Mouse (Mus musculus) kidney, postnatal 36 days (tissue): ENCODE measurements around the gene Krt24.
"Not testable (repeated sequence)": the region's sequence is repeated elsewhere in the genome, so short reads cannot be mapped to it uniquely, and the experiment has no call there.

Source experiments
- DNase-seq, 2 experiments: peaks; one replicate each; pipeline ENCODE4 v3.0.0; 2021 to 2022; ENCODE audit warnings: mixed read lengths in 2 of 2

Gene Krt24

DNA sequence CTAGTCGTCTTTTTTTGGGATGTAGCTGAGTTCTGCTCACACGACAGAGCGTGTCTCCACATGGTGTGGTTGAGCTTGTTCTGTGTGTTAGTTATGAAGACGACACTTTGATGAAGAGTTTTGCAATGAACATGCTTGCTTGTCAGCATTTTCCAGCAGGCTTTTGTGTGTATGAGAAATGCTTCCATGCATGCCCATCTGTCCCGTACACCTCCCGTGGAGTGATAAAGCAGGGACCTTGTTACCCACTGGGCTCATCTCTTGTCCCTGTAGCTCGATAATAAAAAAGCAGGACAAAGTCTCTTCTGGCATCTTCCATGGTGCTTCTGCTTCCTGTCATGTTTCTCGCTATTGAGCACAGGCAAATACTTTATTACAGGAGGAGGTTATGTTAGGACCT, 32.4 kb downstream of the Krt24 start:
- no peak for DNase-seq

DNA sequence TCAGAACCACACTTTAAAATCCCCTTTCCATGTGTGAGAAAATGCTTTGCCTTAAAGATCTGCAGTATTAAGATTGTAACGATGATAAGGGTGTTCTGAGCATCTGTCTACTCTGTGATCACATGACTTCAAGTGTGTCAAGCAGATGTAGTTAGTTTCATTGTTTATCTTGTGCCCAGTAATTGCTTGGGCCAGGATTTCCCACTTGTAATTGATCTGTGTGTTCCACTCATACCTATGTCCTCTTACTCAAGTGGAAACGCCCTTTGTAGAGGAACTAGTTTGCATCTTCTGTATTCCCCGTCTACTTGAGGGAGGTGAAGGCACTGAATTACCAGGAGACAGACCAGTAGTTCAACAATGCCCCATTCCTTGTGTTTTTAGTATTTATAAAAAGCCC, 34.4 kb downstream of the Krt24 start:
- no peak for DNase-seq

DNA sequence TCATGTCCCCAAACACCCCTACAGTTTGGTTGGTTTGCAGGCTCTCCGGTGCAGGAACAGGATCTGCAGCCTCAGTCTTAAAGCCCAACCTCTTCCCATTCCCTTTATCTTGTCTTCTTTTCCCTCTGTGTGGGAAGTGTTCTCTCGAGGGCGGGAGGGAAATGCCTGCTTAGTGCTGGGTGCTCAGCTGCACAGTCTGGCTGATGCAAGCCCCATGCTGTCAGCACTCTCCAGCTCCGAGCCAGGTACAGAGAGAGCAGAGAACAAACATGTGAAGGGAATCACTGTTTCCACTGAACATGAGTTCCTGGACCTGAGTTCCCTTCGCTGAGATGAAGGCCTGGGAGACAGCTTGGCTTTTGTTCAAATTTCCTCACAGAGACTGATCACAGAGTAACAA, 34.8 kb downstream of the Krt24 start:
- no peak for DNase-seq

DNA sequence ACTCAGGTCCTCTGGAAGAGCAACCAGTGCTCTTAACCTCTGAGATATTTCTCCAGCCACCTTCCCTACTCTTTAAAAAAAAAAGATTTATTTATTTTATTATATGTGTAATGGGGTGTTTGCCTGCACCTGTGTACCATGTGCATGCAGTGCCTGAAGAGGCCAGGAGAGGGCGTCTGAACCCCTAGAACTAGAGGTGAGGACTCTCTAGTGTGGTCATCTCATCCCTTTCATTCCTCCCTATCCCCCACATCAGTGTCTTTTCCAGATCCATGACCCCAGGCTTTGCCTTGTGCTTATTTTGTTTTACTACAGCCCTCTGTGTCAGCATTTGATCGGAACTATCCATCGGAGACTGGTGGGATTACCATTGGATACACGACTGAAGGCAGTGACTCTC, 35.9 kb downstream of the Krt24 start:
- DNase-seq, result peak in 1 of 2 experiments; percentile 59

DNA sequence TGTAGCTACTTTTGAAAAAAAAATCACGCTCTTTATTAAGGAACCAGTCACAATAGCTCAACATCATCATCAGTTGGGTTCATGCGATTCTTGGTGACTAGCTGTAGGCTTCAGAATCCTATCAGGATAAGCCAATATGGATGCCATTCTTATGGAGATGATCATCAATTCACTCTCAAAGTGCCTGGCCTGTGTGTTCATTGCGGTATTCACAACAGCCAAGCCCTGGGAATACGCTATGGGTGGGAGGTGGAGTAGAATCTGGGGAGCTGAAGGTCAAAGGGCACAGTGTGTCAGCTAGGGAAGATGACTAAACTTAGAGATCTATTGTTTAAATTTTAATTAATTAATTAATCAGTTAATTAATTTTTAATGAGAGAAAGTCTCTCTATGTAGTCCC, 37.1 kb downstream of the Krt24 start:
- DNase-seq, result no peak

DNA sequence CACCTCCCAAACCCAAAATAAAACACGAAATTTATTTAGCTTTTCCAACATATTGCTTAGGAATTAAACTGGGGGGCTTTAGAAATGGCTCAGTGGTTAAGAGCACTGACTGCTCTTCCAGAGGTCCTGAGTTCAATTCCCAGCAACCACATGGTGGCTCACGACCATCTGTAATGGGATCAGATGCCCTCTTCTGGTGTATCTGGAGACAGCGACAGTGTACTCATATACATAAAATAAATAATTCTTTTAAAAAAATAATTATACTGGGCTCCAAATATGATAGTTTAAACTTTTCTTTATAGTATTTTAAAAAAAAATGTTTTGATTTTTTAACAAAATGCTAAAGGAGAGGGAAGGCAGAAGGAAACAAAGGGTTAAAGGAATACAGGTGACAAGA, 40.5 kb downstream of the Krt24 start:
- not testable (repeated sequence) for DNase-seq

- peak; percentile 10 to 33 for DNase-seq
Observed at GRCm38 (mm10) chr11:99243820-99244374, 41.2 kb downstream of the Krt24 start, which contains the start of gene Krt222. Krt222 (minus strand) TSS chr11:99244085.

DNA sequence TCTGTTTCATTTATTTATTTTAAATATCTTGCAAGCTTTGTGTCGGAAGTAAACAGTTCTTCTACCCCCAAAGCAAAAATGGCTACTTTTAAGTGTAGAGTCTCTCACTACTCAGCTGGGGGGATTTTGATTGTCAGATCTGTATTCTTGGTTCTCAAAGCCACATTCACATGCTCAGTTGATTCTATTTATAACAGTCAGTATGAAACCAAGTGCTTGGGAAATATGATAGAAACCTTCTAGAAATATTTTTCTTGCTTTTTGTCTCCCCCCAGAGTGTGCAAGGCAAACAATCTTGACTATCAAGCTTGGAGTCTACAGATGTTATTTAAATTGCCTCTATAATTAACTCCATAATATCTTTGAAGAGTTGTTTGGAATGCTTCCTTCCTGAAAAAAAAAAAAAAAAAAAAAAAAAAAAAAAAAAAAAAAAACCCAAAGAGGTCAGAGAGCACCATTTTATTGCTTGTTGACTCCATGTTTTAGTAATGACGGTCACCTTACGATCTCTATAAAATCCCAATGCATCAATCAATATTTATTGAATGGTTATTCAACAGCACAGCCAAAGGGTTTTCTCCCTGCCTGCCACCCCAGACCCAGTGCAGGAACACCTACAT, 41.8 kb downstream of the Krt24 start:
- no peak for DNase-seq

- no peak for DNase-seq
Observed at GRCm38 (mm10) chr11:99242056-99242455, 43.0 kb downstream of the Krt24 start.

GRCm38 (mm10) chr11:99238468-99238867, 46.6 kb downstream of the Krt24 start:
- no peak for DNase-seq

GRCm38 (mm10) chr11:99231049-99231816, 53.8 kb downstream of the Krt24 start:
- no peak for DNase-seq

DNA sequence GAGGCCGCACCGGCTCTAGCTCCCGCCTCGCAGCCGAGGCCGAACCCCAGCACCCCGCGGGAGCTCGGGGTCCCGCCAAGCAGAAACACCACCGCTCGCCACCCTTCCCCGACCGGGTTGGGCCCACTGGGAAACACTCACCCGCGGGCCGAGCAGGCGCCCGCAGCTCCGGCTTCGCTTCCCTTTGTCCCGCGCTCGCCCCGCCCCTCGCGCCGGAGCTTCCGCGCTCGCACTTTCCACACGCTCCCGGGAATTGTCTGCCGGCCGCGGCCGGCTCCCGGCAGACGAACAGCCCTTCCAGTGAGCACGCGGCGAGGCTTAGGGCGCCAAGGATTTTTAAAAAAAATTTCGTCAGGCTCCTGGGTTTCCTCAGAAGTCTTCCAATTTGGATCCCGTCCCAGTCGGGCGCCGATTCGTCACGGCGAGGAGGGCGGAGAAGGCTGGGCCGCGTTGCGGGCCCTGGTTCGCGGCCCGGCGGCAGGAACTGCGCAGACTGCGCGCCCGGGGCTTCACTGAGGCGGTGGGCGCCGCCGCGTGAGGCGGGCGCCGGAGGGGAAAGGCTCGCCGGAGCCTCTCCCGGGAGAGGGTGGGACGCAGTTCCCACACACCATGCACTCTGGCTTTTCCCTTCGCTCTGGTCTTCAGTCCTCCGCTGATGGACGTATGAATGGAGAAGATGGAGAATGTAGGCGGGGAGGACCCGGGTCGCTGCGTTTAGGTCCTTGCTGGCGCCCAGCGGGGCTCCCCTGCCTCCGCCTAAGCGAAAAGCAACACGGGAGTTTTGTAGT, 54.6 kb downstream of the Krt24 start, which contains the start of gene Smarce1:
Smarce1 (minus strand) TSS at position 757 of the 788 bp plus-strand sequence.
- DNase-seq, result peak; percentile 63 to 89
